In genomic region chr4:6561604-6562357, GRCm38 (mm10) we compare ENCODE assay signal across 8 mouse cellular contexts.
DNase-seq lines count a peak whose midpoint lies in the region; ATAC-seq and TF ChIP-seq lines count a peak whose summit lies in the region.

No protein-coding gene starts in this region.

- no peak overlapping the region for H3K27ac ChIP-seq in heart, embryonic 11.5 days (ENCODE audit: low read depth, low read length)

- no peak overlapping the region for H3K9ac ChIP-seq in heart, embryonic 11.5 days (ENCODE audit: low read depth, low read length)

- peak; percentile 25 to 58 for DNase-seq in heart, adult 18-20 months
- peak; percentile 54 for DNase-seq in CD4-positive helper T cell, adult 2 months (ENCODE audit: low read depth, low spot score)
- DNase-seq in brain, embryonic 14.5 days (ENCODE audit: low read depth), result peak; percentile 81
- DNase-seq in frontal cortex, adult 2 months (ENCODE audit: extremely low spot score in 1 of 2, low spot score in 1 of 2), result peak; percentile 4 to 67
- peak; percentile 42 to 46 for DNase-seq in kidney, postnatal 25 days
- peak; percentile 16 for DNase-seq in telencephalon, adult 2 months (ENCODE audit: low read depth, low spot score)

- TF ChIP-seq POLR2A in brain, embryonic 14.5 days (IDR thresholded peaks at IDR 0.05; ENCODE audit: borderline replicate concordance, extremely low read depth, insufficient read depth, insufficient read length, poor library complexity, severe bottlenecking), result no peak

- H3K4me3 ChIP-seq in heart, embryonic 11.5 days (ENCODE audit: low read depth, low read length), result no peak overlapping the region
- peak overlapping the region; percentile 70 for H3K4me3 ChIP-seq in megakaryocyte, embryonic 14.5 days (replicated peaks)

- peak; percentile 75; the same call in 1 of the 2 replicates for TF ChIP-seq CTCF in brain, embryonic 14.5 days (IDR thresholded peaks at IDR 0.05; ENCODE audit: borderline replicate concordance, extremely low read depth, insufficient read depth, insufficient read length)

- H3K36me3 ChIP-seq in heart, embryonic 11.5 days (ENCODE audit: control insufficient read depth, insufficient read depth, low read length), result no peaks in the 10 kb centered on the region
- no peaks in the 10 kb centered on the region for H3K36me3 ChIP-seq in megakaryocyte, embryonic 14.5 days (replicated peaks; ENCODE audit: low read length)

- no peak for ATAC-seq in heart, embryonic 11.5 days (replicated peaks; ENCODE audit: insufficient number of reproducible peaks, low FRiP score, low TSS enrichment)

- H3K4me2 ChIP-seq in heart, embryonic 11.5 days, result no peak overlapping the region

- H3K27me3 ChIP-seq in heart, embryonic 11.5 days (ENCODE audit: control insufficient read depth, insufficient read depth, low read length), result no peaks in the 10 kb centered on the region
- no peaks in the 10 kb centered on the region for H3K27me3 ChIP-seq in megakaryocyte, embryonic 14.5 days (replicated peaks)

- H3K9me3 ChIP-seq in heart, embryonic 11.5 days (replicated peaks; ENCODE audit: control insufficient read depth, low read length), result no peaks in the 10 kb centered on the region
- H3K9me3 ChIP-seq in megakaryocyte, embryonic 14.5 days, result no peaks in the 10 kb centered on the region

- 32% methylated on average over 11 of the region's 11 CpGs for WGBS in heart, embryonic 11.5 days (ENCODE audit: insufficient replicate concordance)

- no peaks in the 10 kb centered on the region for H3K4me1 ChIP-seq in heart, embryonic 11.5 days (ENCODE audit: control insufficient read depth, insufficient read depth, low read length)
- H3K4me1 ChIP-seq in megakaryocyte, embryonic 14.5 days, result peaks cover 4% of the 10 kb centered on the region

Comparison
In these comparisons a context has a peak if more than half of its experiments do, and no peak if none do; other contexts are left out.
1. DNase-seq: peak in every context shown above with its lines; median percentile 81 in brain, embryonic 14.5 days; 54 in CD4-positive helper T cell, adult 2 months; 44 in kidney, postnatal 25 days; 42 in heart, adult 18-20 months; 36 in frontal cortex, adult 2 months; 16 in telencephalon, adult 2 months.